11 mouse cellular contexts compared by ENCODE assay signal in the genomic region with DNA sequence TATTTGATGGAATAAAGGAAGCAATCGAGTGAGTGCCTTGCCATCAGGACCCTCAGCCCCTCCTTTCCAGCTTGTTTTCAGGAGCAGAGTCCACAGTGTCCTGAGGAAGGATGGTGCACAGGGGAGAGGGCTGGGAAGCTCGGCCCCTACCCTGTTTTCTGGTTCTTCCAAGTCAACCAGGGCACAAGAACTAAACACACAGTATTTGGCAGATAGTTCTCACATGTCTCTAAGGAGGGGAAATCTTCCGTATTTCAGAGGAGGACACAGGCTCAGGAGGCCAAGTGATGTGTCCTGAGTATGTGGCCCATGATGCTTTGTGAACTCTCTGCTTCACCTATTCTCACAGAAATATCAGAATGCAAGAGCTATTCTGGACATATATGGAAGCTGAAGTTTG. TPM values are rescaled to one million over a fixed set of nuclear protein-coding genes. Genes with fewer than 3 reads are reported as not detected.
DNase-seq lines count a peak whose midpoint lies in the region; ATAC-seq and TF ChIP-seq lines count a peak whose summit lies in the region.
"Had no signal": no experiment of that assay in that cellular context is flagged by ENCODE, and none has a peak within 500 bp of the region (broad histone marks: within the 10 kb centered on the region; RNA-seq: fewer than 3 reads in every experiment).

No protein-coding gene starts in this region.

- H3K27me3 ChIP-seq in lung, embryonic 14.5 days (ENCODE audit: insufficient read depth, low read length), result no peaks in the 10 kb centered on the region
- H3K27me3 ChIP-seq in forebrain, postnatal 0 days (ENCODE audit: insufficient read depth, low read length), result no peaks in the 10 kb centered on the region
- no peaks in the 10 kb centered on the region for H3K27me3 ChIP-seq in liver, embryonic 15.5 days
- no peaks in the 10 kb centered on the region for H3K27me3 ChIP-seq in stomach, postnatal 0 days (ENCODE audit: control insufficient read depth, insufficient read depth, low read length)
- H3K27me3 ChIP-seq: Patski had no signal

- TF ChIP-seq EP300 in stomach, postnatal 0 days (optimal IDR thresholded peaks at IDR 0.05), result no peak

- H3K9ac ChIP-seq in lung, embryonic 14.5 days, result no peak overlapping the region
- no peak overlapping the region for H3K9ac ChIP-seq in forebrain, postnatal 0 days
- H3K9ac ChIP-seq in liver, embryonic 15.5 days, result peak overlapping the region; percentile 100
- H3K9ac ChIP-seq in stomach, postnatal 0 days (ENCODE audit: low read length), result no peak overlapping the region

- peaks cover 16% of the 10 kb centered on the region for H3K4me1 ChIP-seq in lung, embryonic 14.5 days (ENCODE audit: insufficient read depth)
- peaks cover 11% of the 10 kb centered on the region; the same call in 1 of the 2 replicates for H3K4me1 ChIP-seq in forebrain, postnatal 0 days (ENCODE audit: insufficient read depth)
- peaks cover 80% of the 10 kb centered on the region for H3K4me1 ChIP-seq in liver, embryonic 15.5 days (replicated peaks)
- H3K4me1 ChIP-seq in stomach, postnatal 0 days (replicated peaks; ENCODE audit: control insufficient read depth, insufficient read depth), result peaks cover 7% of the 10 kb centered on the region

- 52% methylated on average over 3 of the region's 3 CpGs for WGBS in lung, embryonic 14.5 days
- WGBS in forebrain, postnatal 0 days, result 68% methylated on average over 3 of the region's 3 CpGs
- WGBS in liver, embryonic 15.5 days (ENCODE audit: insufficient replicate concordance), result 58% methylated on average over 3 of the region's 3 CpGs
- 53% methylated on average over 3 of the region's 3 CpGs for WGBS in stomach, postnatal 0 days

- H3K9me3 ChIP-seq in lung, embryonic 14.5 days (ENCODE audit: low read depth, low read length), result no peaks in the 10 kb centered on the region
- no peaks in the 10 kb centered on the region for H3K9me3 ChIP-seq in forebrain, postnatal 0 days (ENCODE audit: low read length)
- no peaks in the 10 kb centered on the region for H3K9me3 ChIP-seq in liver, embryonic 15.5 days (replicated peaks)
- no peaks in the 10 kb centered on the region for H3K9me3 ChIP-seq in stomach, postnatal 0 days (ENCODE audit: control insufficient read depth, low read length)

- no peak for TF ChIP-seq CTCF in lung, embryonic 14.5 days (IDR thresholded peaks at IDR 0.05; ENCODE audit: low read depth)
- no peak for TF ChIP-seq CTCF in forebrain, postnatal 0 days (IDR thresholded peaks at IDR 0.05; ENCODE audit: low read depth)
- TF ChIP-seq CTCF in stomach, postnatal 0 days (IDR thresholded peaks at IDR 0.05; ENCODE audit: low read depth), result no peak

- no peak for DNase-seq in lung, embryonic 14.5 days
- no peak for DNase-seq in lung, postnatal 25 days (ENCODE audit: low spot score)
- no peak for DNase-seq in forebrain, postnatal 0 days
- DNase-seq in stomach, postnatal 0 days (ENCODE audit: low spot score), result no peak
- no peak for DNase-seq in urinary bladder, postnatal 4 days (ENCODE audit: low spot score in 2 of 2)
- DNase-seq in cerebellum, adult 18-20 months, result no peak
- DNase-seq: kidney, postnatal 25 days; lung, postnatal 10 days had no signal

- no peak overlapping the region for H3K27ac ChIP-seq in lung, embryonic 14.5 days (ENCODE audit: low read depth)
- no peak overlapping the region for H3K27ac ChIP-seq in forebrain, postnatal 0 days (ENCODE audit: low read depth, low read length)
- H3K27ac ChIP-seq in liver, embryonic 15.5 days (replicated peaks), result peak overlapping the region; percentile 94
- H3K27ac ChIP-seq in stomach, postnatal 0 days (replicated peaks), result no peak overlapping the region

- peak overlapping the region; percentile 2; the same call in 1 of the 2 replicates for H3K4me3 ChIP-seq in lung, embryonic 14.5 days (ENCODE audit: low read depth, low read length)
- H3K4me3 ChIP-seq in forebrain, postnatal 0 days (ENCODE audit: low read depth, low read length), result no peak overlapping the region
- H3K4me3 ChIP-seq in liver, embryonic 15.5 days (replicated peaks), result peak overlapping the region; percentile 100
- peak overlapping the region; percentile 98; the same call in 1 of the 2 replicates for H3K4me3 ChIP-seq in stomach, postnatal 0 days (ENCODE audit: low read depth, low read length)

- no peaks in the 10 kb centered on the region for H3K36me3 ChIP-seq in lung, embryonic 14.5 days (ENCODE audit: insufficient read depth)
- no peaks in the 10 kb centered on the region for H3K36me3 ChIP-seq in forebrain, postnatal 0 days (ENCODE audit: insufficient read depth)
- H3K36me3 ChIP-seq in liver, embryonic 15.5 days (replicated peaks), result no peaks in the 10 kb centered on the region
- no peaks in the 10 kb centered on the region for H3K36me3 ChIP-seq in stomach, postnatal 0 days (ENCODE audit: control insufficient read depth, insufficient read depth, low read length)

- ATAC-seq in lung, embryonic 14.5 days (ENCODE audit: insufficient read depth), result no peak
- ATAC-seq in forebrain, postnatal 0 days, result no peak
- ATAC-seq in liver, embryonic 15.5 days (ENCODE audit: insufficient read depth), result no peak
- ATAC-seq in stomach, postnatal 0 days (ENCODE audit: low FRiP score, low TSS enrichment), result no peak
- ATAC-seq: Patski had no signal

- H3K4me2 ChIP-seq in lung, embryonic 14.5 days, result peak overlapping the region; percentile 96; the same call in 1 of the 2 replicates
- H3K4me2 ChIP-seq in forebrain, postnatal 0 days (ENCODE audit: low read depth), result peak overlapping the region; percentile 90; the same call in 1 of the 2 replicates
- peak overlapping the region; percentile 85 for H3K4me2 ChIP-seq in liver, embryonic 15.5 days
- peak overlapping the region; percentile 76; the same call in 1 of the 2 replicates for H3K4me2 ChIP-seq in stomach, postnatal 0 days (replicated peaks; ENCODE audit: low read depth)

RNA-seq across cellular contexts. Expression of gene Sppl3, which starts 2.5 kb away (rescaled TPM):
- polyA plus RNA-seq in lung, embryonic 14.5 days (2014; fragmentation: Nextera tagmentation; extraction: Ambion mirVana), result 32.8 and 39.6 TPM in 2 replicates
- 79.1 and 114 TPM in 2 replicates for total RNA-seq in forebrain, postnatal 0 days (2014; rRNA removed)
- polyA plus RNA-seq in forebrain, postnatal 0 days (2015; fragmentation: Nextera tagmentation; extraction: Ambion mirVana), result 36.0 and 43.5 TPM in 2 replicates
- polyA plus RNA-seq in liver, embryonic 15.5 days (2015; fragmentation: Nextera tagmentation; extraction: Ambion mirVana), result 7.9 and 12.1 TPM in 2 replicates
- 25.2 and 39.8 TPM in 2 replicates for polyA plus RNA-seq in stomach, postnatal 0 days (2015; fragmentation: Nextera tagmentation; extraction: Ambion mirVana)

RNA-seq across cellular contexts. Expression of gene Hnf1a, which starts 42.5 kb away (rescaled TPM):
- polyA plus RNA-seq in lung, embryonic 14.5 days (2014; fragmentation: Nextera tagmentation; extraction: Ambion mirVana), result 0.05 TPM in 1 of 2 replicates, not detected in the other
- not detected in 2 replicates for total RNA-seq in forebrain, postnatal 0 days (2014; rRNA removed)
- not detected in 2 replicates for polyA plus RNA-seq in forebrain, postnatal 0 days (2015; fragmentation: Nextera tagmentation; extraction: Ambion mirVana)
- polyA plus RNA-seq in liver, embryonic 15.5 days (2015; fragmentation: Nextera tagmentation; extraction: Ambion mirVana), result 3.8 and 4.3 TPM in 2 replicates
- 5.4 and 5.7 TPM in 2 replicates for polyA plus RNA-seq in stomach, postnatal 0 days (2015; fragmentation: Nextera tagmentation; extraction: Ambion mirVana)
- polyA plus RNA-seq: frontal cortex, adult 2 months had no signal
